Mouse (Mus musculus) heart, postnatal 14 days (tissue): ENCODE measurements around the gene Fam71b. TPM values are rescaled to one million over a fixed set of nuclear protein-coding genes. Genes with fewer than 3 reads are reported as not detected.

Source experiments
- DNase-seq, 2 experiments: peaks; one replicate each; pipeline ENCODE4 v3.0.0; 2021 to 2022
- intact Hi-C: fragments of 180-260 bp; cut with DNase I; formaldehyde crosslinking; loops from one replicate; pipeline ENCODE4 v1.15.1; 2025
- long read RNA-seq, 2 experiments: library from polyadenylated mRNA; stranded (forward); transcript quantifications; one replicate each; pipeline ENCODE4 v2.0.0; 2021
- total RNA-seq, 2 experiments: library from RNA; stranded (reverse); gene quantifications; 2 replicates each; pipeline ENCODE4 v1.2.3; 2021

Fam71b gene
- total RNA-seq: not detected
- long read RNA-seq, experiment 1: 0 reads
- long read RNA-seq, experiment 2: 0 reads

- intact Hi-C loops: no loop called here
- DNase-seq: no peak
Observed at GRCm38 (mm10) chr11:46396167-46396859, at the start of gene Fam71b. Gene Fam71b, plus strand, starts transcription at chr11:46396559.

DNA sequence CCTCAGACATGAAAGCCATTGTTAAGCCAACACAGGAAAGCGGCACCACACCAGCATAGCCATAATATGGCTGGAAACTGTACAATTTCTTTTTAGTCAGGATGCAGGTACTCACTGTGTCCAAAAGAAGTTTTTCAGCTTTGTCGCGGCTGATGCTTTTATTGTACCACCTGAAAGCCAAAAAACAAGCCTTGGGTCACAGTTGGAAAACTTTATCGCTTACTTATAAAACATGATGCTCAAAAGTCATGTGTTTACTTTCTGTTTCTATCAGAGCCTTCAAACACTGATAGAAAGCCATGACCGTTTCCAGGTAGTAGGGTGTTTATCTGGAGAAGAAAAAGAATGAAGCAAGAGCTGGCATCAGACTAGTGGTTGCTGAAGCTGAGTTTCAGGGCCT, 48.6 kb upstream of the Fam71b start:
- no peak for DNase-seq
- intact Hi-C loops: no loop called here

DNA sequence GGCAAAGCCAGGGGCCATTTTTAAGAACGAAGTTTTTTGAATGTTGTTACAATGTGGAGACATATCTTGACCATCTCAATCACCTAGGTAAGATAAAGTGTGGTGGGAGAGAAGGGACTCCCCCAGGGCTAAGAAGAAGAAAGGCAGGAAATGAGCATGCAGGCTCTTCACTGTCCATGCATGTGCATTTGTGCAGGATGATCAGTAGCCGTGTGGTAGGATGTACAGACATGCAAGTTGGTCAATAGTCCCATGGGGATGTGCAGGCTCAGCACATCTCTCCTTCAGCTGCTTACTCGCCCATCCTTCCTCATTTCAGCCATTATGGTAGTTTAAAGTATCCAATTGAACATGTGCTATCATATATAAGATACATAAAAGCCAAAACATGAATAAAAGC, 47.9 kb upstream of the Fam71b start:
- no peak for DNase-seq
- intact Hi-C loops: no loop called here

DNA sequence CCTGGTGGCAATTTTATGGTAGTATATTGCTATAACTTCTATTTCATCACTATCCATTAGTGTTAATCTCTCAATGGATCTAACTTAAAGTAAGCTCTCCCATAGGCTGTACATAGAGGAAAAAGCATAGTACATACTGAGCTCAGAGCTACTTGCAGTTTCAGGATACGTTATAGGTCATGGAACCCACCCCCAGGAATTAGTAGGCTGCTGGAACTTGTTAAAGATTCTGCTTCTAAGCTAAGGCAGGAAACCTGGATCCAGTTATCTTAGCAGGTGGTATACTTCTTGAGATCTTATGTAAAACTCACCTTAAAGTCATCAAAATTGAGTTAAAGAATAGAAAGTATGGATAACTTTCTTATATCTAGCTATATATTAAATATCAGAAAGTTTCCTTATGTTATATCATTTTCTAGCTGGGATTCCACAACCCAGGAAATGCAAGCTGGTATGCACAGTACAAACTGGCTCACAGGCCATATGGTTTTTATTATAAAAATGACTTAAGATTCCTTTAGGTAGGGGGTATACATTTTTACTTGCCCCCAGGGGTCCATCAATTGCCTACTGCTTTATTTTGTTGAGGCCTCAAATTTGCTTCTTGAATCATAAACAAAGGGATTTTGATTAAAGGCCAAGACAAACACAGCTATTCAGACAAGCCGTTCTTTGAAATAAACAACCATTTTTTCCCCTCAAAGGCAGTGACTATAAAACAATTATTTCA, 46.5 kb upstream of the Fam71b start:
- DNase-seq: no peak
- intact Hi-C loops: no loop called here

DNA sequence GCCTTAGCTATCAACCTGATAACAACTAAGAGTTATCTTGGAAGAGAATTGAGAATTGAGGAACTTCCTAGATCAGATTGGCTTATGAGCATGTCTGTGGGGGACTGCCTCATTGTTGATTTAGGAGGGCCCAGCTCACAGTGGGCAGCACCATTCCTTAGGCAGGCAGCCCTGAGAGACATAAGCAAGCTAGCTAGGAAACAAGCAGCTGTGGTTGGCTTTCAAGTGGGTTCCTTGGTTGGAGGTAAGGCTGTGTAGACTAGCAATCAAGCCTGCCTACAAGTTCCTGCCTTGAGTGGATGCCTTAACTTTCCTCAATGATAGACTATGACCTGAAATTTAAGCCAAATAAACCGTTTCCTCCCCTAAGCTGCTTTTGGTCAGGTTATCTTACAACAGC, 38.0 kb upstream of the Fam71b start:
- no peak for DNase-seq
- intact Hi-C loops: no loop called here

- DNase-seq: no peak
- intact Hi-C loops: no loop called here
Observed at GRCm38 (mm10) chr11:46360991-46361665, 35.2 kb upstream of the Fam71b start.

GRCm38 (mm10) chr11:46362061-46363022, 34.0 kb upstream of the Fam71b start:
- no peak for DNase-seq
- intact Hi-C loops: no loop called here

DNA sequence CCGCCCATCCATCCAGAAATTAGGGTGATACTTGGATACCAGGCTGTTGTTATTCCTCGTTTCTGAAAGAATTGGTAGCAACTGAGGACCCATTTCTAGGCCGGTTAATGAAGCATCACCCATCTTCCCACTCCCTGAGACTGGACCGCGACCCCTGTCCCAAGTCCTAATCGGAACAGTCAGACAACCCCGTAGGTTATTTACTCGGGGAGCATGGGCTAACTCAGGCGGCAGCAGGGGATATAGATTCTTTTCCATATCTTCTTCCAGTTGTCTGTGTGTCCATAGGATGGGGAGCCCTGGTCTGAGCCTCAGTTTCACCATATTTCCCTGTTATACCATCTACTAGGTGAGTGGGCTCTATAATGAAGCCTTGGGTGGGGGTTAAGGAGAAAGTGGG, 32.5 kb upstream of the Fam71b start:
- intact Hi-C loops: no loop called here
- no peak for DNase-seq

GRCm38 (mm10) chr11:46365744-46366143, 30.6 kb upstream of the Fam71b start:
- intact Hi-C loops: no loop called here
- no peak for DNase-seq

- intact Hi-C loops: no loop called here
- no peak for DNase-seq
Observed at GRCm38 (mm10) chr11:46366357-46366756, 30.0 kb upstream of the Fam71b start.

GRCm38 (mm10) chr11:46370457-46370856, 25.9 kb upstream of the Fam71b start:
- no peak for DNase-seq
- intact Hi-C loops: no loop called here

- no peak for DNase-seq
- intact Hi-C loops: no loop called here
Observed at GRCm38 (mm10) chr11:46371250-46371649, 25.1 kb upstream of the Fam71b start.

- no peak for DNase-seq
- intact Hi-C loops: no loop called here
Observed at GRCm38 (mm10) chr11:46372331-46372953, 23.9 kb upstream of the Fam71b start.

DNA sequence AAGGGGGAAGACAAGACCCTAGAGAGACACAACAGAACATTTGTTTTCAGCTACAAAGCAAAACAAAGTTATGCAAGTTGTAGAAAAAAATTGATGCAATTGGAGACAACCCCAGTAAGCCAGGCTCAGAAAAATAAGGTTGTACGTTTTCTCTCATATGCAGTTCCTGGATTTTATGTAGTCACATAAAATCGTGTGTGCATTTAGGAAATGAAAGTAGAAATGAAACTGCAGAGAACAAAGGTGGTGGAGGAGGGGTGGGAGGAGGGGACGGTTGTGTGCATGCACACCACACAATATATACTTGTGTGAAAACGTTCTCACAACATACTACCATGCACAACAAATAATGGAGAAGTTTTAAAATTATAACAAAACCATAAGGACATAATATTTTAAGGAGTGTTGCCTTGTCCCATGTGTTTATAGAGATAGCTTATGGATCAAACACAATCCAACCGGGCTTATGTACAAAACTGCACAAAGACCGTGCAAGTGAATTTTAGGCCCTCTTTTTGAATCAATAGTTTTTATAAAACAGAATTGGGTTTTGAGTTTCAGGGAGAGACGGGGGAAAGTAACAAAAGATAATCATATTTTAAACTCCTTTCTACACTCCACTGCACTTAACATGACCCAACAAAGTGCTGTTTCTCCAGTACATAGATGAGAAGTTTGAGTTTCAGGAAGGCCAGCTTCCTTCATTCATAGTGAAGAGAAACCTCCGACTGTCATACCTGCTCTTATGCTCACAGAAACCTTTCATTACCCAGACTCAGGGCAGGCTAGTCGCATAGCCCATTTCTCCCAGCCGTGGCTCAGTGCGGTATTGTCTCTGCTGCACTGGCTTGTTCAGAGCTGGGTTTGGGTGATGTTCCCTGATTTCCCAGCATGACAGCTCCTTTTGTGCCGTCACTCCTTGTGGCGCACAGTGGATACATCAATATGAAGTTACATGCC, 23.0 kb upstream of the Fam71b start:
- DNase-seq: no peak

DNA sequence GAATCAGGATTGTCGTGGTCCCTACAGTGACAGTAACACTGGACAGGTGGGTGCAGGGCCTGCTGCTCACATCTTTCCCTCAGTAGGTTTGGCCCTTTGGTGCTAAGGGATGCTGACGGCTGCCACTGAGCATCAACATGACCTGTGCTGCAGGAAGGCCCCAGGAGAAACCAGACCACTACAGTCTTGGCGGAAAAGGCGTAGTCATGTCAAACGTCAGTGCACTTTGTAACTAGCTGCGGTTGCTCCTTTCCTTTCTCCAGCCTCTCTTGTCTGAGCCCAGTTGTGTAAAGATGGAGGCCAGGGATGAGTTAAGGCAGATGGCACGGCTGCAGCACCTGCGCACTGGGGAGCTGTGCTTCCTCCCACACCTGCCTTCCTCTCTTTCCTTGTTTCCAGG, 21.3 kb upstream of the Fam71b start:
- no peak for DNase-seq
- intact Hi-C loops: no loop called here

More for the DNA sequence above, 23.0 kb upstream of the Fam71b start:
- intact Hi-C loops: no loop called here

- intact Hi-C loops: no loop called here
- DNase-seq: no peak
Observed at GRCm38 (mm10) chr11:46377316-46377715, 19.0 kb upstream of the Fam71b start.

GRCm38 (mm10) chr11:46377819-46378782, 18.3 kb upstream of the Fam71b start:
- DNase-seq: no peak
- intact Hi-C loops: no loop called here
